Mouse (Mus musculus) thymus, adult 2 months (tissue): ENCODE data around the gene H1fx. TPM values are rescaled to one million over a fixed set of nuclear protein-coding genes. Genes with fewer than 3 reads are reported as not detected.

Experiments
- DNase-seq: peaks from one replicate; pipeline ENCODE4 v3.0.0; 2021
- H3K27ac ChIP-seq: fragments of 200-500 bp; 2 replicates; pipeline ENCODE4 v1.5.1; 2012; ENCODE audit warnings: low read length, control low read depth; ENCODE audit not compliant: control insufficient read depth, insufficient read depth
- H3K27me3 ChIP-seq: fragments of 200-500 bp; 2 replicates; pipeline ENCODE4 v1.6.1; 2012; ENCODE audit warnings: mild to moderate bottlenecking, low read length, moderate library complexity, mixed read lengths; ENCODE audit not compliant: control insufficient read depth, insufficient read depth
- H3K36me3 ChIP-seq: fragments of 200-500 bp; 2 replicates; pipeline ENCODE4 v1.6.1; 2012; ENCODE audit warnings: mild to moderate bottlenecking, low read length, moderate library complexity; ENCODE audit not compliant: control insufficient read depth, insufficient read depth
- H3K4me1 ChIP-seq: fragments of 200-500 bp; replicated peaks from 2 replicates; pipeline ENCODE4 v1.6.1; 2012; ENCODE audit warnings: low read length; ENCODE audit not compliant: control insufficient read depth, insufficient read depth
- H3K4me3 ChIP-seq: fragments of 200-500 bp; 2 replicates; pipeline ENCODE4 v1.5.1; 2012; ENCODE audit warnings: mild to moderate bottlenecking, low read length, control low read depth, moderate library complexity; ENCODE audit not compliant: control insufficient read depth, insufficient read depth
- CTCF ChIP-seq: fragments of 200-500 bp; IDR thresholded peaks from 2 replicates; pipeline ENCODE4 v1.5.1; 2012; ENCODE audit warnings: mild to moderate bottlenecking, control low read depth, low read length, moderate library complexity, borderline replicate concordance; ENCODE audit not compliant: control insufficient read depth, poor library complexity, insufficient read depth; ENCODE audit errors: extremely low read depth
- POLR2A ChIP-seq: fragments of 200-500 bp; IDR thresholded peaks from 2 replicates; pipeline ENCODE4 v1.6.1; 2012; ENCODE audit warnings: mild to moderate bottlenecking, low read length, control low read depth, moderate library complexity; ENCODE audit not compliant: control insufficient read depth, poor library complexity, insufficient read depth; ENCODE audit errors: extremely low read depth
- WGBS: fragments of 180-500 bp; shearing (Covaris S2); methylation state at CpG from one replicate; pipeline ENCODE4 v1.1.7; 2018; 5-methylcytosine and 5-hydroxymethylcytosine counted together
- polyA plus RNA-seq: library from polyadenylated mRNA; depleted of rRNA; stranded (reverse); fragments of >200 nt; gene quantifications from 2 replicates; pipeline ENCODE4 v1.2.3, GENCODE M21; 2012; rRNA removed

H1fx gene
- polyA plus RNA-seq = 9.8 and 25.4 TPM in 2 replicates

- Histone ChIP-seq H3K36me3 (no peaks in the 10 kb centered on the region), H3K27me3 (peaks cover 4% of the 10 kb centered on the region; the same call in 1 of the 2 replicates), H3K27ac (no peak within 1 kb of the TSS), H3K4me1 (peaks cover 13% of the 10 kb centered on the region), H3K4me3 (peak within 1 kb of the TSS; percentile 51)
- no peak for DNase-seq
- WGBS = 2% methylated on average over 55 of the region's 55 CpGs
- no peak for TF ChIP-seq POLR2A
- no peak for TF ChIP-seq CTCF
Observed at GRCm38 (mm10) chr6:87981547-87982256, at the start of gene H1fx. TSS of gene H1fx (minus strand) at chr6:87981637.

- H3K27me3 ChIP-seq = no peaks in the 10 kb centered on the region
- H3K4me3 ChIP-seq = no peak overlapping the region
- peaks cover 7% of the 10 kb centered on the region for H3K36me3 ChIP-seq
- DNase-seq = no peak
- TF ChIP-seq CTCF = no peak
- no peak for TF ChIP-seq POLR2A
- no peak overlapping the region for H3K27ac ChIP-seq
- H3K4me1 ChIP-seq = 0 out of 2 replicates have a peak, but pooled peaks cover 2% of the 10 kb centered on the region
- WGBS = 92% methylated on average over 2 of the region's 2 CpGs
Observed at GRCm38 (mm10) chr6:88030432-88030831, 49.0 kb upstream of the H1fx start.

DNA sequence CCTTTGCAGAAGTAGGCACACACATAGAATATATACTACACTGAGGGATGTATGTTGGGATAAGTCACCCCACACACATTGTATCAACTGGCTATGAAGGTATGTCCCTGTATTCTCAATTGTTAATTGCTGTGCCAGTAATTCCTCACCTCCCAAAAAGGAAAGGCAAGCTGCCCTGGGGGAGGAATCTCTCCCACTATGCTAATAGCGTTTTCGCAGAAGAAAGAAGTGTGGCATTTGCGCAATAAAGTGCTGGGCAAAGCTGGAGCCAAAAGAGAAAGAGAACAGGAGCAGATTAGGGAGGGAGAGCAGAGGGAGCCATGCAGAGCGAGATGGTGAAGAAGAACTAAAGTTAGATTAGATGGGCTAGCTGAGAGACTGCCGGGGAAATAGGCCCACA is 46.0 kb upstream of the H1fx start:
- WGBS = 96% methylated on average over 5 of the region's 5 CpGs
- no peak for TF ChIP-seq POLR2A
- no peak for TF ChIP-seq CTCF
- H3K27ac ChIP-seq = no peak overlapping the region
- H3K27me3 ChIP-seq = no peaks in the 10 kb centered on the region
- no peak overlapping the region for H3K4me3 ChIP-seq
- 0 out of 2 replicates have a peak, but pooled peaks cover 2% of the 10 kb centered on the region for H3K4me1 ChIP-seq
- peaks cover 14% of the 10 kb centered on the region for H3K36me3 ChIP-seq
- DNase-seq = no peak

DNA sequence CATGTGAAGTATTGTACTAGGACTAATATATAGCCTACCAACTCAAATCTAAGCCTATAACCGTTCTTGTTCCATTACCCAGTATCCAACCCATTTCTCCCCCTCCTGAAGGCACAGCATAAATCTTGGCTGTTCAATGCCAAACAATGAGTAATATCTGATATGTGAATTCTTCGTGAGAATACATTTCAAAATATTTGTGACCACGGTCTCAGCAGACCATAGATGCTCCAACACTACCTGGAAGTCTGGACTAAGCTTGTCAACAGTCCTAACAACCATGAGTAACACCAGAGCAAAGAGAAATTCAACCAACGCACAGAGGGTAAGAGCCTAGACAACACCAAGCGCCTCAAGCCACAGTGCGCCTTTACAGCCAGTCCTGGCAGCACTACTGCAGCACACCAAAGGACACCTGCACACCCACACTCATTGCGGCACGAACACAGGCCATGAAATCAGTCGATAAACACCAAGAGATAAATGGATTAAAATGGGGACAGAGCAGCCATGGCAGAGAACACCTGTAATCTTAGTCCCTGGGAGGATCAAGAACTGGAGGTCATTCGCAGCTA is 42.0 kb upstream of the H1fx start:
- WGBS = 96% methylated on average over 10 of the region's 10 CpGs

DNA sequence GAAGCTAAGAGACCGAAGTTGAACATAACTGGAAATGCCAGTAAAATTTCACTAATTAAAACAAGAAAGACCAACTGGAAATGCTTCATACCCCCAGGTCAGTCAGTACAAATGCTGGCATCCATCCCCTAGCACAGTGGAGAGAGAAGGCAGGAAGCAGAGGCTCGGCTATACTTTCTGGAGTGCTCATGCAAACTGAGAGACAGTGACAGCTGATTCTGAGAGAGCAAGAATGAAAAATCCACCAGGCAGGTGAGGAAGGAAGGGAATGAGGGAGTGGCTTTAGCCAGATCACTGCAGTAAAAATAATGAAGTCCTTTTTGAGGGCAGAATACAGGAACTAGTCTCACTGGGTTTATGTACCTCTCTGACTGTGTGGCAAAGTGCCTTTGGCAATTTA is 37.7 kb upstream of the H1fx start:
- H3K4me1 ChIP-seq = 0 out of 2 replicates have a peak, but pooled peaks cover 3% of the 10 kb centered on the region
- no peak overlapping the region for H3K4me3 ChIP-seq
- H3K27ac ChIP-seq = no peak overlapping the region
- H3K36me3 ChIP-seq = peaks cover 5% of the 10 kb centered on the region; the same call in 1 of the 2 replicates
- TF ChIP-seq CTCF (no peak), POLR2A (no peak)
- DNase-seq = no peak
- 91% methylated on average over 2 of the region's 2 CpGs for WGBS
- no peaks in the 10 kb centered on the region for H3K27me3 ChIP-seq

More for the DNA sequence above, 42.0 kb upstream of the H1fx start:
- Histone ChIP-seq H3K4me1 (0 out of 2 replicates have a peak, but pooled peaks cover 2% of the 10 kb centered on the region), H3K27me3 (no peaks in the 10 kb centered on the region), H3K36me3 (peaks cover 7% of the 10 kb centered on the region; the same call in 1 of the 2 replicates), H3K27ac (no peak overlapping the region), H3K4me3 (no peak overlapping the region)
- no peak for DNase-seq
- TF ChIP-seq POLR2A (no peak), CTCF (no peak)

DNA sequence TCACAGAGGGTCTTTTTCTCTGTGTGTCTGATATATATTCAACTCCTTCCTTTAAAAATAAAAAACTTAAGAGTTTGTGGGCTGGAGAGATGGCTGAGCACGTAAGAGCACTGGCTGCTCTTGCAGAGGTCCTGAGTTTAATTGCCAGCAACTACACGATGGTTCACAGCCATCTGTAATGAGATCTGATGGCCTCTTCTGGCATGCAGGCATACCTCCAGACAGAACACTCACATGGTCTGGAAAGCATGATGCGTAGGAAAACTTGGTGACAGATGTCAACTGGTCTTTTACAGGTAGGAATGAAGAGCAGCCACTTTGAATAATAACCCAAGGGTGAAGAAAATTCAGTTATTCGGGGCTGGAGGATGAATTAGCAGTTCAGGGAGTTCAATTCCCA is 36.4 kb upstream of the H1fx start:
- Histone ChIP-seq H3K27me3 (no peaks in the 10 kb centered on the region), H3K36me3 (no peaks in the 10 kb centered on the region; the same call in 1 of the 2 replicates), H3K4me3 (no peak overlapping the region), H3K4me1 (0 out of 2 replicates have a peak, but pooled peaks cover 3% of the 10 kb centered on the region), H3K27ac (no peak overlapping the region)
- no peak for DNase-seq
- WGBS = 90% methylated on average over 4 of the region's 4 CpGs
- no peak for TF ChIP-seq CTCF
- TF ChIP-seq POLR2A = no peak

DNA sequence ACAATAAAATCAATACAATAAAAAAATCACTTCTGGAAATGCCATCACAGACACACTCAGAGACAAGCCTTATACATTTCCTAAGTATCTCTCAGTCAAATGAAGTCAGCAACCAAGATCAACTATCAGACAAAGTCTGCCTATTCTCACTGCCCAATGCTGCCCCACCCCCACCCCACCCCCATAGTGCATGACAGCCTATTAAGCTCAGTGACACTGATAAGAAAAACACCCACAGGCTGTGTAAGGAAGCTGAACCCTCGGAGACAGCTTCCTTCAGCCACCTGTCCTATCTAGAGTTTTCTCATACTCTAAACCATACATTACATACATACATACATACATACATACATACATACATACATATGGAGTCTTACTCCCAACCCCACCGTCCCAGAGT is 34.4 kb upstream of the H1fx start:
- peaks cover 2% of the 10 kb centered on the region for H3K36me3 ChIP-seq
- H3K4me3 ChIP-seq = no peak overlapping the region
- 80% methylated on average over 2 of the region's 2 CpGs for WGBS
- H3K27ac ChIP-seq = no peak overlapping the region
- TF ChIP-seq POLR2A = no peak
- TF ChIP-seq CTCF = no peak
- no peaks in the 10 kb centered on the region for H3K27me3 ChIP-seq
- DNase-seq = no peak
- H3K4me1 ChIP-seq = 0 out of 2 replicates have a peak, but pooled peaks cover 3% of the 10 kb centered on the region
